Mouse (Mus musculus): ENCODE measurements at regions not wholly inside any gene's neighbourhood (a gene's known extent, or its start where the extent isn't known, plus 50 kb on each side); places are given as distances from the start of the nearest gene placed in this dataset.

DNA sequence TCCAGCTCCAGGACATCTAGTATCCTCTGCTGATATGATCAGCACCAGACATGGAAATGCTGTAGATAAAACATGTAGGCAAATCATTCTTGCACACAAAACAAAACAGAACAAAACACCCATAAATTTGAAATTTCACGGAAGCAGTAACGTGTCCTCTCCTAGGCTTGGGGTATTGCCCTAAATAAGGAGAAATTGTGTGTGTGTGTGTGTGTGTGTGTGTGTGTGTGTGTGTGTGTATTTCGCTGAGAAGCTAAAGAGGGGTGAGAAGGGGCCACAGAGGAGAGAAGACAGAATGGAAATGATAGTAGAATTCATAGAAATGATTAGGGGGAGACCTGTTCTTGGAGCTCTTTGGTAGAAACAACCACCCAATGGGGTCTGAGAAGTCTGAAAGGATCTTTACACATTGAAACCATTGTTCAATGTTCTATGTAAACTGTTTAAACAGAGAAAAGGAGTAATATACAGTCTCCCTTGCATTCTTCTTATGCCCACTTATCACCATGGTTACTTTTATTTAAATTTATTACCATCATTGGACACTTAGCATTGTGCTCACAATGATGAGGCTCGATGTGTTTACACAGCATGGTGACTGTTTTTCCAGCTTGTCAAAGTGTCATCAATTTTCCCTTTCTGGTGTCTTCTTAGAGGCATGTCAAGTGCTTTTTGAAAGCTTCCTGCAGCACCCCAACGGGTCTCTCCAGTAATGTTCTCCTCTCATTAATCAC, 317.3 kb upstream of the 4933412E24Rik start:
- Histone ChIP-seq H3K9ac (ENCODE audit: low read length) (no peak overlapping the region), H3K4me1 (ENCODE audit: control insufficient read depth, insufficient read depth, low read length) (no peaks in the 10 kb centered on the region), H3K36me3 (ENCODE audit: control insufficient read depth, insufficient read depth, low read length) (no peaks in the 10 kb centered on the region), H3K27ac (ENCODE audit: low read depth, low read length) (no peak overlapping the region), H3K4me2 (ENCODE audit: low read depth) (no peak overlapping the region), H3K9me3 (ENCODE audit: control insufficient read depth, low read length) (no peaks in the 10 kb centered on the region), H3K27me3 (ENCODE audit: control insufficient read depth, insufficient read depth, low read length) (0 out of 2 replicates have a peak, but pooled peaks cover 5% of the 10 kb centered on the region), H3K4me3 (ENCODE audit: low read depth, low read length) (no peak overlapping the region)
- 41% methylated on average over 5 of the region's 5 CpGs for WGBS
- DNase-seq (ENCODE audit: low spot score) (peak; percentile 11), ATAC-seq (ENCODE audit: insufficient read depth, low FRiP score, low TSS enrichment) (peak; percentile 90)

DNA sequence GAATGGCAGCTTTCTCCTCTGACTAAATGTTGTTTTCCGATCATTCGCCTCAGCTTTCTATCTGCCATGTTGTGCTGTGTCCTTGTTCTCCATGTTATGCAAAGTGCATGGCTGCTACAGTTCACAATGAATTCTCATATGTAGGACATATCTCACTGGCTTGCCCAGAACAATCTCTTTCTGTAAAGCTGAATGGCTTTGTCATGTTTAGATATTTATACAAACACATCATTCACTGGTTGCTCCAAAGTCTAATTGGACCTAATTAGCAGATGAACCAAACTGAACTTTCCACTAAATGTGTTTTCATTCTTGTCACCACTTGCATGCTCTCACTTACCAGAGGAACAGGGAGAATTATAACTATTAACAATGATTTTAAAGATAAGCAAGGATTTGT, 301.2 kb upstream of the 4933412E24Rik start:
- no peak for ATAC-seq (ENCODE audit: insufficient read depth, low FRiP score, low TSS enrichment)
- 98% methylated on average over 2 of the region's 2 CpGs for WGBS
- no peak for DNase-seq (ENCODE audit: low spot score)

DNA sequence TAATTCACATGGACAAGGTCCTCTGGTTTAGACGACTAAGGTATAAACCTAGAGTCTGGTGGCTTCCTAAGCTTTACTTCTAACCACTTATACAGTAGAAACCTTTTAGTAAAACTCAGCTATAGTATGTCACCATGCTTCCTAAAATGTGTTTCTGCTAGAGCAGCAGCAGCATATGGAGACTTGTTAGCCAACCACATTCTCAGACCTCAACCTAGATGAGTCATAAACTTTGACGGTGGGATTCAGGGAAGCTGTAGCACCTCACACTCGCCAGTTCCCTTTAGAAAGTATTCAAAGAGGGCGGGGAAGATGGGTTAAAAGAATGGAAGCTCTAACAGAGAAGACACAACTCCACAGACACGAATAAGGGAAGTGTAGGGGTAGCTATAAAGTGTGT, 298.8 kb upstream of the 4933412E24Rik start:
- H3K9me3 ChIP-seq (ENCODE audit: control insufficient read depth, low read length): no peaks in the 10 kb centered on the region
- WGBS: 61% methylated on average over 5 of the region's 5 CpGs

More for the DNA sequence above, 301.2 kb upstream of the 4933412E24Rik start:
- no peaks in the 10 kb centered on the region for H3K27me3 ChIP-seq (ENCODE audit: control insufficient read depth, insufficient read depth, low read length)
- H3K4me1 ChIP-seq (ENCODE audit: control insufficient read depth, insufficient read depth, low read length): no peaks in the 10 kb centered on the region
- H3K4me2 ChIP-seq (ENCODE audit: low read depth): no peak overlapping the region
- no peak overlapping the region for H3K27ac ChIP-seq (ENCODE audit: low read depth, low read length)
- no peaks in the 10 kb centered on the region for H3K36me3 ChIP-seq (ENCODE audit: control insufficient read depth, insufficient read depth, low read length)
- no peak overlapping the region for H3K4me3 ChIP-seq (ENCODE audit: low read depth, low read length)
- H3K9me3 ChIP-seq (ENCODE audit: control insufficient read depth, low read length): no peaks in the 10 kb centered on the region
- no peak overlapping the region for H3K9ac ChIP-seq (ENCODE audit: low read length)

DNA sequence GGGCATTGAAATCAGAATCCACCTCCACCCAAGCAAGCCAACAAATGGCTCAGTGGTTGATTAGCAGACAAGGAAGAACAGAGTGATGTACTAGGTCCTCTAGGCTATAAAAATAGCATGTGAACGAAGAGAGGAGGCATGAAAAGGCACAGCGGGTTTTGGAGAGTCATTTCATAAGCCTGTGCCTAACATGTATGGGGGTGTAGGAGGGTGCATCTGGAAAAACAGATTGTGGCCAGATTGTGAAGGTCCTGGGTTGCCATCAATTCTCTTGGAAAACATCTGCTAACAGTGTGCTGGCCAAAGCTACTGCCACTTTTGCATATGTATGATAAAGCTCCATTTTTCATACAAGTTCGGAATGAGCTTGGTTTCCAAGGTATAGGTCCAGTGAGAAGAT, 293.5 kb upstream of the 4933412E24Rik start:
- no peak overlapping the region for H3K27ac ChIP-seq (ENCODE audit: low read depth, low read length)

More for the DNA sequence above, 298.8 kb upstream of the 4933412E24Rik start:
- no peak overlapping the region for H3K27ac ChIP-seq (ENCODE audit: low read depth, low read length)
- no peak overlapping the region for H3K4me3 ChIP-seq (ENCODE audit: low read depth, low read length)
- ATAC-seq (ENCODE audit: insufficient read depth, low FRiP score, low TSS enrichment) (no peak), DNase-seq (ENCODE audit: low spot score) (no peak)
- no peaks in the 10 kb centered on the region for H3K4me1 ChIP-seq (ENCODE audit: control insufficient read depth, insufficient read depth, low read length)
- H3K9ac ChIP-seq (ENCODE audit: low read length): no peak overlapping the region
- H3K27me3 ChIP-seq (ENCODE audit: control insufficient read depth, insufficient read depth, low read length): no peaks in the 10 kb centered on the region
- no peaks in the 10 kb centered on the region for H3K36me3 ChIP-seq (ENCODE audit: control insufficient read depth, insufficient read depth, low read length)
- H3K4me2 ChIP-seq (ENCODE audit: low read depth): no peak overlapping the region

DNA sequence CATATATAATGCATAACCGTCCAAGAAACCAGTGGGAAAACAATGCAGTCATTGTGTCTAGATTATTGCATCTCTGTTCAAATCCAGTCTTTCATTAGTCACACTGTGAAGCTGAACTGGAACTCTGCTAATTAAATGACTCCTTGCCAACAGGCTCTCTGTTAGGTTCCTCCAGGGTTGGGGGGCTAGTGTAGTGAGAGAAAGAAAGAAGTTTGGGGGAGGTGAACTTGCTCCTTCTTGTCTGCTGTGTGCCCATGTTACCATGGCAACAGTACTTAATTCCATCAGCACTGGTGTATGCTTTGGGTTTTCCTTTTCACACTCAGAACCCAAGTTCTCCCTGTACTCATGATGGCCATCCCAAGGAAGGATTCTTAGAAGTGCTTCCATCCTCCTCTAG, 292.6 kb upstream of the 4933412E24Rik start:
- no peaks in the 10 kb centered on the region for H3K4me1 ChIP-seq (ENCODE audit: control insufficient read depth, insufficient read depth, low read length)
- H3K36me3 ChIP-seq (ENCODE audit: control insufficient read depth, insufficient read depth, low read length): no peaks in the 10 kb centered on the region
- DNase-seq (ENCODE audit: low spot score): no peak
- no peak overlapping the region for H3K9ac ChIP-seq (ENCODE audit: low read length)
- 61% methylated on average over 1 of the region's 1 CpGs for WGBS
- no peaks in the 10 kb centered on the region for H3K9me3 ChIP-seq (ENCODE audit: control insufficient read depth, low read length)
- no peak overlapping the region for H3K4me2 ChIP-seq (ENCODE audit: low read depth)
- no peak overlapping the region for H3K4me3 ChIP-seq (ENCODE audit: low read depth, low read length)
- no peak for ATAC-seq (ENCODE audit: insufficient read depth, low FRiP score, low TSS enrichment)
- no peaks in the 10 kb centered on the region for H3K27me3 ChIP-seq (ENCODE audit: control insufficient read depth, insufficient read depth, low read length)
- no peak overlapping the region for H3K27ac ChIP-seq (ENCODE audit: low read depth, low read length)

More for the DNA sequence above, 293.5 kb upstream of the 4933412E24Rik start:
- Histone ChIP-seq H3K4me2 (ENCODE audit: low read depth) (no peak overlapping the region), H3K9ac (ENCODE audit: low read length) (no peak overlapping the region), H3K36me3 (ENCODE audit: control insufficient read depth, insufficient read depth, low read length) (no peaks in the 10 kb centered on the region), H3K9me3 (ENCODE audit: control insufficient read depth, low read length) (no peaks in the 10 kb centered on the region), H3K4me1 (ENCODE audit: control insufficient read depth, insufficient read depth, low read length) (no peaks in the 10 kb centered on the region), H3K27me3 (ENCODE audit: control insufficient read depth, insufficient read depth, low read length) (no peaks in the 10 kb centered on the region), H3K4me3 (ENCODE audit: low read depth, low read length) (no peak overlapping the region)
- WGBS: 75% methylated on average over 3 of the region's 3 CpGs
- no peak for ATAC-seq (ENCODE audit: insufficient read depth, low FRiP score, low TSS enrichment)
- DNase-seq (ENCODE audit: low spot score): no peak

DNA sequence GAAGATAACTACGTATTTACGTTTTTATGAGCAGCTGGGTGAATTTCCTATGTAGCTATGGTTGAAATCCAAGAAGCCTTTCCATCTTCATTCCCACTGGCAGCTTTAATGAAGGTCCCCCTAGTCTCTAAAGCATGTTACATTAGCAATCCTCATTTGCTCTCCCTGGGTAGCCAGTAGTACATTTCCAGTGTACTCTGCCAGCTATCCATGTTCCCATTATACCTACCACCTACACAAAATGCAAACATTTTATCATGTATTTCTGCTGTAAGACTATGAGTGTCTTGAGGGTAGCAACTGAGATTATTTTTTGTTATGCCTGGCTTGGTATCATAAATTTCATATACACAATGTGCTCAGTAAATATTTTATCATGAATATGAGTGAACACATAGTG, 291.7 kb upstream of the 4933412E24Rik start:
- H3K9me3 ChIP-seq (ENCODE audit: control insufficient read depth, low read length): no peaks in the 10 kb centered on the region
- H3K4me1 ChIP-seq (ENCODE audit: control insufficient read depth, insufficient read depth, low read length): no peaks in the 10 kb centered on the region
- no peak overlapping the region for H3K9ac ChIP-seq (ENCODE audit: low read length)
- H3K4me3 ChIP-seq (ENCODE audit: low read depth, low read length): no peak overlapping the region
- WGBS: 85% methylated on average over 2 of the region's 2 CpGs
- no peak overlapping the region for H3K4me2 ChIP-seq (ENCODE audit: low read depth)
- no peak for ATAC-seq (ENCODE audit: insufficient read depth, low FRiP score, low TSS enrichment)
- no peaks in the 10 kb centered on the region for H3K27me3 ChIP-seq (ENCODE audit: control insufficient read depth, insufficient read depth, low read length)
- H3K27ac ChIP-seq (ENCODE audit: low read depth, low read length): no peak overlapping the region
- no peak for DNase-seq (ENCODE audit: low spot score)
- H3K36me3 ChIP-seq (ENCODE audit: control insufficient read depth, insufficient read depth, low read length): no peaks in the 10 kb centered on the region

DNA sequence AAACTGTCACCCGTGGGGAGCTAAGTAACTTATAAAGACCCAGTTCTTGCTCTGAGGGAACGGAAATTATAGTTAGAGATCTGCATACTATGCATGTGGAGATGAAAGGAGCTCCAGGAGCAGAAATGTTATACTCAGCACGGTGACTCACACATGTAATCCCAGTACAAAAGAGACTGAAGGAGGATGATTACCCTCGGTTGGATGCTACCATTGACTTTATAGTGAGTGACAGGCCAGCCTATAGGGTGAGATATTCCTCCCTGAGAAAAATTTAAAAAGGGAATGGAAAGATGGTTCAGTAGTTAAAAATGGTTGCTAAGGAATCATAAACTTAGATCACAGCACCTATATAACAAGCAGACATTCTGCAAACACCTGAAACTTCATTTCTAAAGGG, 287.1 kb upstream of the 4933412E24Rik start:
- ATAC-seq (ENCODE audit: insufficient read depth, low FRiP score, low TSS enrichment): no peak
- WGBS: 82% methylated on average over 4 of the region's 4 CpGs
- H3K36me3 ChIP-seq (ENCODE audit: control insufficient read depth, insufficient read depth, low read length): no peaks in the 10 kb centered on the region

DNA sequence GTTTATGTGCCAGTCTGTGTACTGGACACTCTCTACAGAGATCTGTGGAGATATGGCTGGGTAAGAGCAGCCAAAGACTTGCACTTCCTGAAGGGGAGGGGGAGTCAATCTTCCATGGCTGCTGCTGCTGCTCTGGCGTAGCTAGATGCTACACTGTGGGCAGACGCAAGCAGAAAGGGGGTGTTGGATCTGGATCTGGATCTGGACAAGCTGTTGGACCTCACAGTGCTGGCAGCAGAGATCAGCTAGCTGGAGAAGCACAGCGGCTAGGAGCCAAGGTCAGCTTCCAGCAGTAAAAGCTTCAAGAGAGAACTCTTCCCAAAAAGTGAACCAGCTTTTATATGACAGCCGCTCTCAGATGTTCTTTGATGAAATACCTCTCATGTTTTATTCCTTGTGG, 285.5 kb upstream of the 4933412E24Rik start:
- Histone ChIP-seq H3K4me3 (ENCODE audit: low read depth, low read length) (no peak overlapping the region), H3K9ac (ENCODE audit: low read length) (no peak overlapping the region)
- WGBS: 81% methylated on average over 4 of the region's 4 CpGs

More for the DNA sequence above, 287.1 kb upstream of the 4933412E24Rik start:
- Histone ChIP-seq H3K4me1 (ENCODE audit: control insufficient read depth, insufficient read depth, low read length) (no peaks in the 10 kb centered on the region), H3K4me2 (ENCODE audit: low read depth) (no peak overlapping the region), H3K9ac (ENCODE audit: low read length) (no peak overlapping the region), H3K4me3 (ENCODE audit: low read depth, low read length) (no peak overlapping the region), H3K27me3 (ENCODE audit: control insufficient read depth, insufficient read depth, low read length) (no peaks in the 10 kb centered on the region), H3K9me3 (ENCODE audit: control insufficient read depth, low read length) (no peaks in the 10 kb centered on the region), H3K27ac (ENCODE audit: low read depth, low read length) (no peak overlapping the region)
- no peak for DNase-seq (ENCODE audit: low spot score)

DNA sequence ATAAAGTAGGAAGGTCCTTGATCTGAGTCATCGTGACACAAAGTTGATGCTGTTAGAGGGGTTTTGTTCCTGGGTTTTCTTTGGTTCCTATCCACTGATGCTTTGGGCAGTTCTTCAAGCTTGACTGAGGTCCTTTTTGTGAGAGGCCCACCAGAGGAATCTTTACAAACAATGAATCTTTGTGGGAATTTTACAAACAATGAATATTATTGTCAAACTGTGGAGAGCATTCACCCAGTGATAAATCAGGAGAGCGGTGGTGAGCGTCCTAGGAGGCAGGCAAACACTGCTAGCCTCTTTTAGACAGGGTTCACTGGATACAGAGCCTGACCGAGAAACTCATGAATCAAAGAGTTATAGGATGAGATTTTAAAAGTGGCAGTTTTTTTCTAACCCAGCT, 268.9 kb upstream of the 4933412E24Rik start:
- H3K9me3 ChIP-seq (ENCODE audit: control insufficient read depth, low read length): no peaks in the 10 kb centered on the region
- no peaks in the 10 kb centered on the region for H3K36me3 ChIP-seq (ENCODE audit: control insufficient read depth, insufficient read depth, low read length)
- 29% methylated on average over 4 of the region's 4 CpGs for WGBS
- DNase-seq (ENCODE audit: low spot score) (no peak), ATAC-seq (ENCODE audit: insufficient read depth, low FRiP score, low TSS enrichment) (no peak)
- no peak overlapping the region for H3K4me3 ChIP-seq (ENCODE audit: low read depth, low read length)
- H3K27me3 ChIP-seq (ENCODE audit: control insufficient read depth, insufficient read depth, low read length): no peaks in the 10 kb centered on the region
- H3K4me2 ChIP-seq (ENCODE audit: low read depth): no peak overlapping the region
- no peaks in the 10 kb centered on the region for H3K4me1 ChIP-seq (ENCODE audit: control insufficient read depth, insufficient read depth, low read length)
- H3K27ac ChIP-seq (ENCODE audit: low read depth, low read length): no peak overlapping the region
- no peak overlapping the region for H3K9ac ChIP-seq (ENCODE audit: low read length)

More for the DNA sequence above, 285.5 kb upstream of the 4933412E24Rik start:
- DNase-seq (ENCODE audit: low spot score): no peak
- H3K27ac ChIP-seq (ENCODE audit: low read depth, low read length): no peak overlapping the region
- no peaks in the 10 kb centered on the region for H3K4me1 ChIP-seq (ENCODE audit: control insufficient read depth, insufficient read depth, low read length)
- no peaks in the 10 kb centered on the region for H3K36me3 ChIP-seq (ENCODE audit: control insufficient read depth, insufficient read depth, low read length)
- no peak overlapping the region for H3K4me2 ChIP-seq (ENCODE audit: low read depth)
- ATAC-seq (ENCODE audit: insufficient read depth, low FRiP score, low TSS enrichment): no peak
- no peaks in the 10 kb centered on the region for H3K27me3 ChIP-seq (ENCODE audit: control insufficient read depth, insufficient read depth, low read length)
- H3K9me3 ChIP-seq (ENCODE audit: control insufficient read depth, low read length): no peaks in the 10 kb centered on the region

All from neural tube, embryonic 11.5 days (tissue).